Comparison of ENCODE assay signal across 21 mouse cellular contexts in genomic region chrX:21715293-21715692, GRCm38 (mm10). TPM values are rescaled to one million over a fixed set of nuclear protein-coding genes. Genes with fewer than 3 reads are reported as not detected.
DNase-seq lines count a peak whose midpoint lies in the region; ATAC-seq and TF ChIP-seq lines count a peak whose summit lies in the region.
"Had no signal": no experiment of that assay in that cellular context is flagged by ENCODE, and none has a peak within 500 bp of the region (broad histone marks: within the 10 kb centered on the region; RNA-seq: fewer than 3 reads in every experiment).

No protein-coding gene starts in this region.

- no peaks in the 10 kb centered on the region for H3K9me3 ChIP-seq in lung, embryonic 15.5 days
- no peaks in the 10 kb centered on the region for H3K9me3 ChIP-seq in lung, postnatal 0 days (ENCODE audit: low read length)
- H3K9me3 ChIP-seq: embryonic facial prominence, embryonic 10.5 days; embryonic facial prominence, embryonic 12.5 days; forebrain, embryonic 13.5 days; forebrain, embryonic 15.5 days had no signal

- 58% methylated on average over 5 of the region's 5 CpGs for WGBS in lung, adult 2 months
- 38% methylated on average over 5 of the region's 5 CpGs for WGBS in lung, embryonic 15.5 days
- 45% methylated on average over 5 of the region's 5 CpGs for WGBS in lung, postnatal 0 days

- H3K4me3 ChIP-seq in lung, adult 2 months (replicated peaks; ENCODE audit: extremely low read depth, low read depth, low read length): peak overlapping the region; percentile 29
- no peak overlapping the region for H3K4me3 ChIP-seq in lung, embryonic 15.5 days
- 0 out of 2 replicates have a peak overlapping the region, but pooled peaks have one; percentile 14 for H3K4me3 ChIP-seq in lung, postnatal 0 days (ENCODE audit: low read depth, low read length)
- H3K4me3 ChIP-seq: embryonic facial prominence, embryonic 10.5 days; embryonic facial prominence, embryonic 12.5 days; forebrain, embryonic 13.5 days; forebrain, embryonic 15.5 days had no signal

- TF ChIP-seq POLR2A in lung, adult 2 months (IDR thresholded peaks at IDR 0.05; ENCODE audit: borderline replicate concordance, extremely low read depth, low read depth, low read length): no peak

- H3K27ac ChIP-seq in lung, embryonic 15.5 days: peak overlapping the region; percentile 61
- peak overlapping the region; percentile 71 for H3K27ac ChIP-seq in lung, postnatal 0 days (ENCODE audit: low read length)
- H3K27ac ChIP-seq: embryonic facial prominence, embryonic 10.5 days; embryonic facial prominence, embryonic 12.5 days; forebrain, embryonic 13.5 days; forebrain, embryonic 15.5 days had no signal

- no peaks in the 10 kb centered on the region for H3K4me1 ChIP-seq in lung, adult 2 months (ENCODE audit: control insufficient read depth, insufficient read depth, low read length)
- H3K4me1 ChIP-seq in lung, embryonic 15.5 days: no peaks in the 10 kb centered on the region
- H3K4me1 ChIP-seq in lung, postnatal 0 days (ENCODE audit: insufficient read depth, low read depth, low read length): no peaks in the 10 kb centered on the region
- H3K4me1 ChIP-seq: embryonic facial prominence, embryonic 10.5 days; embryonic facial prominence, embryonic 12.5 days; forebrain, embryonic 13.5 days; forebrain, embryonic 15.5 days had no signal

- ATAC-seq in lung, embryonic 15.5 days (ENCODE audit: borderline replicate concordance, extremely low read depth, low FRiP score, low TSS enrichment): no peak
- ATAC-seq in lung, postnatal 0 days: peak; percentile 88
- ATAC-seq in inflammation-experienced regulatory T-cells, adult 6 months: no peak
- ATAC-seq: forebrain, embryonic 13.5 days; forebrain, embryonic 15.5 days had no signal

- TF ChIP-seq EP300 in lung, postnatal 0 days (IDR thresholded peaks at IDR 0.05): 0 out of 2 replicates have a peak, but pooled peaks have one; percentile 18

- DNase-seq in lung, adult 2 months: no peak
- DNase-seq in lung, postnatal 4 days: no peak
- no peak for DNase-seq in lung, postnatal 25 days (ENCODE audit: low spot score)
- DNase-seq in lung, postnatal 0 days (ENCODE audit: low spot score): peak; percentile 48
- DNase-seq in kidney, adult 8-10 months: no peak
- DNase-seq: cerebellum, adult 11-12 months; cerebellum, adult 2 months; cerebellum, adult 9-10 months; cerebellum, postnatal 10 days; cerebellum, postnatal 25 days had no signal

- no peak for TF ChIP-seq CTCF in lung, adult 2 months (IDR thresholded peaks at IDR 0.05; ENCODE audit: insufficient read depth, low read length)
- TF ChIP-seq CTCF in lung, postnatal 0 days (IDR thresholded peaks at IDR 0.05): no peak

- H3K36me3 ChIP-seq in lung, embryonic 15.5 days: no peaks in the 10 kb centered on the region
- no peaks in the 10 kb centered on the region for H3K36me3 ChIP-seq in lung, postnatal 0 days (ENCODE audit: insufficient read depth, low read length)
- H3K36me3 ChIP-seq: embryonic facial prominence, embryonic 10.5 days; embryonic facial prominence, embryonic 12.5 days; forebrain, embryonic 15.5 days had no signal

- no peak overlapping the region for H3K9ac ChIP-seq in lung, embryonic 15.5 days
- H3K9ac ChIP-seq in lung, postnatal 0 days (replicated peaks; ENCODE audit: low read depth): no peak overlapping the region
- H3K9ac ChIP-seq: embryonic facial prominence, embryonic 12.5 days; forebrain, embryonic 13.5 days; forebrain, embryonic 15.5 days had no signal

- H3K27me3 ChIP-seq in lung, embryonic 15.5 days: no peaks in the 10 kb centered on the region
- H3K27me3 ChIP-seq in lung, postnatal 0 days (replicated peaks; ENCODE audit: insufficient read depth, low read length): no peaks in the 10 kb centered on the region
- H3K27me3 ChIP-seq: embryonic facial prominence, embryonic 12.5 days; forebrain, embryonic 13.5 days; forebrain, embryonic 15.5 days had no signal

- no peak overlapping the region for H3K4me2 ChIP-seq in lung, embryonic 15.5 days
- H3K4me2 ChIP-seq in lung, postnatal 0 days (replicated peaks; ENCODE audit: low read depth, low read length): no peak overlapping the region; the same call in 1 of the 2 replicates
- H3K4me2 ChIP-seq: embryonic facial prominence, embryonic 12.5 days; forebrain, embryonic 13.5 days; forebrain, embryonic 15.5 days had no signal

RNA-seq across cellular contexts. Expression of gene Slc6a14, which starts 0.6 kb away (rescaled TPM):
- polyA plus RNA-seq in lung, adult 2 months (2012; rRNA removed): 3.2 and 7.4 TPM in 2 replicates
- 9.5 and 11.9 TPM in 2 replicates for polyA plus RNA-seq in lung, embryonic 15.5 days (2015; fragmentation: Nextera tagmentation; extraction: Ambion mirVana)
- polyA plus RNA-seq in lung, postnatal 0 days (2015; fragmentation: Nextera tagmentation; extraction: Ambion mirVana): 73.0 and 85.9 TPM in 2 replicates
- not detected for polyA plus RNA-seq in inflammation-experienced regulatory T-cells, adult 6 months (2017; shearing (Covaris generic))
- polyA plus RNA-seq: adrenal gland, adult 2 months; C2C12; cerebellum, adult 2 months; forebrain, embryonic 11.5 days; forebrain, embryonic 13.5 days; forebrain, embryonic 15.5 days had no signal

RNA-seq across cellular contexts. Expression of gene Gm28269, which starts 29.6 kb away (rescaled TPM):
- polyA plus RNA-seq in lung, adult 2 months (2012; rRNA removed): not detected in 2 replicates
- not detected in 2 replicates for polyA plus RNA-seq in lung, embryonic 15.5 days (2015; fragmentation: Nextera tagmentation; extraction: Ambion mirVana)
- 0.31 TPM in 1 of 2 replicates, not detected in the other for polyA plus RNA-seq in lung, postnatal 0 days (2015; fragmentation: Nextera tagmentation; extraction: Ambion mirVana)
- polyA plus RNA-seq in inflammation-experienced regulatory T-cells, adult 6 months (2017; shearing (Covaris generic)): not detected
- polyA plus RNA-seq: adrenal gland, adult 2 months; C2C12; cerebellum, adult 2 months; cortical plate, adult 2 months; embryonic facial prominence, embryonic 10.5 days; embryonic facial prominence, embryonic 12.5 days; embryonic facial prominence, embryonic 14.5 days; forebrain, embryonic 11.5 days; forebrain, embryonic 13.5 days; forebrain, embryonic 15.5 days had no signal
